Mouse (Mus musculus) testis, adult 2 months (tissue): ENCODE data around the gene Gm20683. TPM values are rescaled to one million over a fixed set of nuclear protein-coding genes. Genes with fewer than 3 reads are reported as not detected.
A peak's percentile ranks its signal among the peaks of the same experiment; 100 is the strongest.

Experiments used
- H3K27ac ChIP-seq: fragments of 200-500 bp; 2 replicates; pipeline ENCODE4 v1.5.1; 2012; ENCODE audit warnings: low read depth, low read length; ENCODE audit not compliant: control insufficient read depth, insufficient read depth
- H3K27me3 ChIP-seq: fragments of 200-500 bp; 2 replicates; pipeline ENCODE4 v1.6.1; 2012; ENCODE audit warnings: mild to moderate bottlenecking, low read length, moderate library complexity; ENCODE audit not compliant: control insufficient read depth, insufficient read depth
- H3K36me3 ChIP-seq: fragments of 200-500 bp; 2 replicates; pipeline ENCODE4 v1.6.1; 2012; ENCODE audit warnings: mild to moderate bottlenecking, low read length; ENCODE audit not compliant: control insufficient read depth, insufficient read depth
- H3K4me1 ChIP-seq: fragments of 200-500 bp; 2 replicates; pipeline ENCODE4 v1.6.1; 2012; ENCODE audit warnings: low read length; ENCODE audit not compliant: control insufficient read depth, insufficient read depth
- H3K4me3 ChIP-seq: fragments of 200-500 bp; 2 replicates; pipeline ENCODE4 v1.5.1; 2012; ENCODE audit warnings: low read depth, mild to moderate bottlenecking, low read length, moderate library complexity, mixed read lengths; ENCODE audit not compliant: control insufficient read depth
- CTCF ChIP-seq: fragments of 200-500 bp; IDR thresholded peaks from 2 replicates; pipeline ENCODE4 v1.5.1; 2012; ENCODE audit warnings: low read depth, mild to moderate bottlenecking, inconsistent platforms, low read length, moderate library complexity; ENCODE audit not compliant: control insufficient read depth, insufficient read depth, insufficient replicate concordance
- POLR2A ChIP-seq: fragments of 200-500 bp; IDR thresholded peaks from 2 replicates; pipeline ENCODE4 v1.6.1; 2012; ENCODE audit warnings: low read depth, mild to moderate bottlenecking, inconsistent platforms, low read length, moderate library complexity; ENCODE audit not compliant: control insufficient read depth
- polyA plus RNA-seq: library from polyadenylated mRNA; depleted of rRNA; stranded (reverse); fragments of >200 nt; gene quantifications from 2 replicates; pipeline ENCODE4 v1.2.3, GENCODE M21; 2012

Gm20683 gene
- polyA plus RNA-seq, 1 experiment: 9.0 TPM

- Histone ChIP-seq H3K36me3 (no peaks in the 10 kb centered on the region; the same call in 1 of the 2 replicates), H3K4me1 (peaks cover 35% of the 10 kb centered on the region), H3K27ac (peak overlapping the region; percentile 1; the same call in 1 of the 2 replicates), H3K4me3 (peak overlapping the region; percentile 86), H3K27me3 (no peaks in the 10 kb centered on the region)
- TF ChIP-seq POLR2A: no peak
These were observed 12.0 kb downstream of the Gm20683 start for GRCm38 (mm10) chr17:25829558-25830017.

GRCm38 (mm10) chr17:25828712-25829557 is 12.6 kb downstream of the Gm20683 start, which contains the start of gene Jmjd8:
Gene Jmjd8, plus strand, starts transcription at chr17:25828867.
- H3K27me3 ChIP-seq: no peaks in the 10 kb centered on the region
- peaks cover 33% of the 10 kb centered on the region for H3K4me1 ChIP-seq
- H3K4me3 ChIP-seq: peak within 1 kb of the TSS; percentile 86
- H3K36me3 ChIP-seq: no peaks in the 10 kb centered on the region; the same call in 1 of the 2 replicates
- peak within 1 kb of the TSS; percentile 52 for H3K27ac ChIP-seq
- TF ChIP-seq CTCF (no peak), POLR2A (peak; percentile 68)

- Histone ChIP-seq H3K36me3 (no peaks in the 10 kb centered on the region; the same call in 1 of the 2 replicates), H3K27me3 (no peaks in the 10 kb centered on the region), H3K4me1 (peaks cover 31% of the 10 kb centered on the region), H3K27ac (peak overlapping the region; percentile 52), H3K4me3 (peak overlapping the region; percentile 86)
- no peak for TF ChIP-seq POLR2A
- TF ChIP-seq CTCF: no peak
These were observed 13.4 kb downstream of the Gm20683 start for GRCm38 (mm10) chr17:25828223-25828594.

- peak overlapping the region; percentile 86 for H3K4me3 ChIP-seq
- H3K27me3 ChIP-seq: no peaks in the 10 kb centered on the region
- H3K27ac ChIP-seq: no peak overlapping the region
- no peak for TF ChIP-seq CTCF
- no peak for TF ChIP-seq POLR2A
- H3K36me3 ChIP-seq: no peaks in the 10 kb centered on the region; the same call in 1 of the 2 replicates
- peaks cover 34% of the 10 kb centered on the region for H3K4me1 ChIP-seq
These were observed 13.9 kb downstream of the Gm20683 start for GRCm38 (mm10) chr17:25827546-25828222.

- Histone ChIP-seq H3K27me3 (no peaks in the 10 kb centered on the region), H3K36me3 (no peaks in the 10 kb centered on the region; the same call in 1 of the 2 replicates), H3K4me1 (peaks cover 32% of the 10 kb centered on the region), H3K4me3 (peak overlapping the region; percentile 54), H3K27ac (no peak overlapping the region)
- TF ChIP-seq CTCF (no peak), POLR2A (no peak)
These were observed 14.6 kb downstream of the Gm20683 start for GRCm38 (mm10) chr17:25827011-25827410.

- Histone ChIP-seq H3K4me1 (peaks cover 25% of the 10 kb centered on the region), H3K27me3 (no peaks in the 10 kb centered on the region), H3K27ac (no peak overlapping the region), H3K36me3 (no peaks in the 10 kb centered on the region; the same call in 1 of the 2 replicates), H3K4me3 (no peak overlapping the region)
- TF ChIP-seq CTCF (no peak), POLR2A (no peak)
These were observed 15.5 kb downstream of the Gm20683 start for GRCm38 (mm10) chr17:25825984-25826570.

- Histone ChIP-seq H3K27me3 (no peaks in the 10 kb centered on the region), H3K27ac (no peak overlapping the region), H3K36me3 (no peaks in the 10 kb centered on the region; the same call in 1 of the 2 replicates), H3K4me3 (no peak overlapping the region), H3K4me1 (peaks cover 25% of the 10 kb centered on the region)
- no peak for TF ChIP-seq CTCF
These were observed 16.3 kb downstream of the Gm20683 start for GRCm38 (mm10) chr17:25825311-25825710.
